Mouse (Mus musculus): ENCODE measurements around the gene Csad.

GRCm38 (mm10) chr15:102217325-102217724 lies 12.8 kb upstream of the Csad start:
- TF ChIP-seq CTCF (IDR thresholded peaks at IDR 0.05; ENCODE audit: extremely low read depth, insufficient read depth, low read length) (no peak), POLR2A (IDR thresholded peaks at IDR 0.05; ENCODE audit: extremely low read depth, insufficient read depth, low read length) (no peak)

All from cortical plate, adult 2 months (tissue).